Mouse (Mus musculus): ENCODE measurements at regions not wholly inside any gene's neighbourhood (a gene's known extent, or its start where the extent isn't known, plus 50 kb on each side); places are given as distances from the start of the nearest gene placed in this dataset.

GRCm38 (mm10) chrX:12888708-12889481 lies 127.0 kb upstream of the Med14 start:
- no peak for ATAC-seq

- ATAC-seq = no peak
These were observed 126.3 kb upstream of the Med14 start for GRCm38 (mm10) chrX:12888010-12888707.

DNA sequence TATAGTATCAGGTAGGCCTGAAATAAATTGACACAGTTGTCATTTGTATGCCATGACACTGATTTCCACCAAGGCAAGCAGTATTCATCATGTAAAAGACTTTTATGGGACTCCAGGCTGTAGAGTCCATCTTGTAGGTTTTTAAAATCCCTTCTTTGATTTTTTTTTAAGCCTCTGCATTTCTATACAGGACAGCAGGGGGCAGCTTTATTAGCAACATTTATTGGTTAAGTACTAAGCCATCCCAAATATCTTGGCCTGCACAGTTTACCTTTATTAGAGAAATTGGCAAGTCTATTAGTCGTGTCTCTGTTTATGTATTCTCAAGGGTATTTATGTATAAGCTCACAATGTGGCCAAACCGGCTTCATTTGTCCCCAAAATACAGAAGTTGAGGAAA lies 125.6 kb upstream of the Med14 start:
- ATAC-seq = no peak

- ATAC-seq = no peak
These were observed 124.5 kb upstream of the Med14 start for GRCm38 (mm10) chrX:12886160-12887048.

DNA sequence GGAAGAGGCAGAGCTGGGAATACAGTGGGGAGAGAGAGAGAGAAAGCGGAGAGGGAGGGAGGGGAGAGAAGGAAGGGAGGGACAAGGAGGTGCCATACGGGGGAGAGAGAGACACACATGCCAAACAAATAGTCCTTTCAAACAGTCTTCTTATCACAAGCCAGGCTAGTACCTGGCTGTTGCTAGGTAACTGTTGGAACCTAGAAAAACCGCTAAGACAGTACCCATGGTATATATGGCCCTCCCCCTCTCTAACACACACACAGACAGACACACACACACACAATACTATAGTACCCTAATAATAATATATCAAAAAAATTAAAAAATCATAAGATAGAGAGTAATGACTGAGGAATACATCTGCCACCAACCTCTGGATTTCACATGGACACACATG lies 117.4 kb upstream of the Med14 start:
- no peak for ATAC-seq

- no peak for ATAC-seq
These were observed 115.6 kb upstream of the Med14 start for GRCm38 (mm10) chrX:12877506-12877905.

- ATAC-seq = peak; percentile 86
These were observed 111.8 kb upstream of the Med14 start for GRCm38 (mm10) chrX:12873698-12874144.

DNA sequence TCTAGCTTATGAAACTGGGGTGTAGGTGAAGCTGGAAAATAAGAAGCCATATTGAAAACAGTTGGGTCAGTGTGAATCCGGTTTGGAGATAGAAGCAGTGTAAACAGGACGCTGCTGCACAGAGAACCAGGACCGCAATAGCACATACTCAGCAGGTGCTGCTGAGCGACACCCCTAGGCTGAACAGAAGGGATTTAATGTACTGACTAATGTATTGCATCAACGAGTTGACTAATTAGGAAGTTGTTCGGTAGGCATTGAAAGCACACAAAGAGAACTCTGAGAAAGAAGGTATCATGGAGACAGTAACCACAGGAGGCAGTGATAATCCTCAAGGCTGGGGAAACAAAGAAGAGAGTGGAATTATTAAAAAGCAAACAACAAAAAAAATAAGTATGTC lies 111.4 kb upstream of the Med14 start:
- ATAC-seq = no peak

DNA sequence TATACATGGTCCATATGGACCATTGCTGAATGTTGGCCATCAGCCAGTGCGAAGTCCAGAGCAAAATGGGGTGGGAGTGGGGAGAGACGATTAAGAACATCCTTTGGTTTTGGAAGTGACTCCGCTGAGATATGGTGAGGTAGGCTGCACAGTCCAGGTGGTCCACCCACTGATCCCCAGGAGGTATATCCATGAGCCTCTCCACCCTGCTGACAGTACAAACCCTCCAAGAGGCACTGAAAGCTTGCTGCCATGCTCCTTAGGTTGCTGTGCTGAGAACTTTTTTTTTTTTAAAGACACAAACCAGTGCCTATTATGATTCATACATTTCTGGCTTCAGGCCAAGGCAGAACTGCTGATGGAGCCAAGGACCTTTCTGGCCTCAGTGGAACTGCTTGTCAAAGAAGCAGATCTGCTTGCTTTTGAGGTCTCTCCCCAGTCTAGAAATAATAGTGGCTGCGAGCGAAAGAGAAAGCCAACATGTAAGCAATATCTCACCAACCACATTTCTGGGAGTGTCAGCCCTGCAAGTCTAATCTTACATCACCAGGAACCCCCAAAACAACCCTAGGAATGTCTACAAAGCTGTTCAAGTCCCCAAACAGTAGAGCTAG lies 105.1 kb upstream of the Med14 start:
- ATAC-seq = no peak

- ATAC-seq = no peak
These were observed 104.3 kb upstream of the Med14 start for GRCm38 (mm10) chrX:12866176-12866575.

GRCm38 (mm10) chrX:12860168-12860567 lies 98.3 kb upstream of the Med14 start:
- ATAC-seq = no peak

- no peak for ATAC-seq
These were observed 96.9 kb upstream of the Med14 start for GRCm38 (mm10) chrX:12858757-12859156.

- peak; percentile 83 for ATAC-seq
These were observed 96.2 kb upstream of the Med14 start for GRCm38 (mm10) chrX:12857881-12858755.

DNA sequence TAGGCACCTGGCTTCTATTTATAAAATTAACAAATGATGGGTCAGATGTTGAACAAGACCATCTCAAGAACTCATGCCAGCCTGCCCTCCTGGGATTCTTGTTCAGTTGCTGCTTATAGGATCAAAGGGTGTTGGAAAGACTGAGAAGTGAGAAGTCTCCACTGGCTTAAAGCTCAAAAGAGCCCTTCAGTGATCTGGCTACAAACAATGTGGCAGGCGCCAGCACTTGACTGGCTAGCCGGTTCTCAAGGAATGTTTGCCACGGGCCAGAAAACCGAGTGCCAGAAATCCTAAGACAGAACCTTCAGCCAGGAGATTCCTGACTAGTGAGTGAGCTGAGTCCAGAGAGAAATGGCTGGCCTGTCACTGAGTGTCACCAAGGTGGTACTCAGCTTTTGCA lies 93.6 kb upstream of the Med14 start:
- ATAC-seq = no peak

- ATAC-seq = peak; percentile 48
These were observed 89.8 kb upstream of the Med14 start for GRCm38 (mm10) chrX:12851684-12852083.

- peak; percentile 50 for ATAC-seq
These were observed 82.6 kb upstream of the Med14 start for GRCm38 (mm10) chrX:12844431-12844830.

DNA sequence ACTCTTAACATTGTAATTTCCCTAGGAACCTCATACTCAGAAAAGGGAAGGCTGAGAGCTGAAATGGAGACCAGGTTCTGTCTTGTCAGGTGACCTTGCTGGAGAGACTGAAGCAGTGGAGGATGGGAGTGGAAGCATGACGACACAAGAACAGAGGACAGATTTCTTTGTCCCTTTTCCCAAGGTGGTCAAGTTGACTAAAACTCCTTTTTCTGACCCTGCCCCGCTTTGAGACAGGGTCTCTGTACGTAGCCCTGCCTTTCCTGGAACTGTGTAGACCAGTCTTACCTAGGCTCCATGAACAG lies 79.1 kb upstream of the Med14 start:
- ATAC-seq = no peak

DNA sequence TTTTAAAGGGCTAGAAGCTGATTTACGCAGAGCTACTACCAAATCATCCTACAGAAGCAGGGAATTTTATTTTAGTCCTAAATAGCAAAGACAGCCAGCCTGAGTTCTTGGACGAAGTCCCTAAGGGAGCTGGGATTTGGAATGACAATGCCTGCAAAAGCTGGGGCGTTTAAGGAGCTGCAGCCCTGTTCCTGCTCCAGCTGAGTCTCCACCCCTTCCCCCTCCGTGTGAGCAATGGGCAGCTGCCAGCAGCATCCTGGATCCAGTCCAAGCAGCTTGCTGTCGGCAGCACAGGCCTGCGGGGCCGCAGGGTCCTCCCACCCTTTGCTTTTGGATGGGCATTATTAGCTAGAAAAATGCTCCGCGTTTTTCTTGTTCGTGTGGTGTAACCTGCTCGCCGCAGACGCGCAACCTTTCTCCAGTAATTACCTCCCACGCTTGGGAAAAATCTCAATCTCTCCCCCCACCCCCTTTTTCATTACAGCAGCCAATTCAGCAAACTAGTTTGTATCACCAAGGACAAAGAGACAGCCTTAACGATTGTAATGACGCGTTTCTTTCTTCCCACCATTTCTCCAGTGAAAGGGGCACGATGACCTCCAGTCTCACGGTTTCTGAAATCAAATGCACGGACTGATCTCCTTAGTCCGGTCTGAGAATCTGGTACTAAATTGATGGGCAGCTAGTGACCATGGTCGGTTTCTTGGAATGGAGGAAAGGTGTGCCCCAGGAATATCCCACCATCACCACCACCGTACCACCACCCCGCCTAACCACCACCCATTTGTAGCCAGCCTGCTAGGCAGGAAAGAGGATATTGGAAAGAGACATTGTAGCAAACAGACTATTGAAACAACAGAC lies 78.5 kb upstream of the Med14 start:
- no peak for ATAC-seq

DNA sequence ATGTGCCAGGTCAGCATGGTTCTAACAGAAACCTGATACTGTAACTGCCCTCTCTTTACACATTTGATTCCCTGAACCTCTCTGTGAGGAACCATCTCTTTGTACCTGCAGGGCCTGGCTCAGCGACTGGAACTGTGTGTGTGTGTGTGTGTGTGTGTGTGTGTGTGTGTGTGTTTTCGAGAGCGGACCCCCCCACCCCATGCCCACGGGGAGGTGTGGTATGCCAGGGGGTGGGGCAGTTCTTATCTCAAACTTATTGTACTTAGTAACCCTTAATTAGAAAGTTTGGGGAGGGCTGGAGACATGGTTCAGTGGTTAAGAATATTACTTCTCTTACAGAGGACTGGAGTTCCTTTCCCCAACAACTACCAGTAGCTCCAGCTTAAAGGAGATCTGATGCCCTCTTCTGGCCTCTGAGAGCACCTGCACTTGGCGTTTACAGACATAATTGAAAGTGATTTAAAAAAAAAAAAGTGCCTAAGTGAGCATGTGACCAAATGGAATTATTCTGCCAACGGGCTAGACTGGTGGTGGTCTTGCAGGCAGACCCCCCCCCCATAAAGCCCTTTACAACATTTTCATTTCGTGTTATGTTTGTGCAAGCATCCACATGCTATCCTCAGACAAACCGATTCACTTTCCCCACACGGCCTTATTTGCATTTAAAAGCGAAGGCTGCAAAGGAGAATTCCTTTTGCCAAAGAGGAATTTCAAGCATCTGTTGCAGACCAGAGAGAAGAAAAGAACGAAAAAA lies 77.7 kb upstream of the Med14 start:
- ATAC-seq = peak; percentile 52

- ATAC-seq = no peak
These were observed 75.9 kb upstream of the Med14 start for GRCm38 (mm10) chrX:12837821-12838220.
